Mouse (Mus musculus) regulatory T cell (primary cell): ENCODE measurements around the gene Ssbp3.

Experiments used
- in situ Hi-C: fragments of 300-600 bp; cut with MboI, MseI; formaldehyde crosslinking; loops from one replicate; pipeline ENCODE4 v1.15.1; 2025; ENCODE audit warnings: high pct_unique_total_duplicates

The Ssbp3 gene

DNA sequence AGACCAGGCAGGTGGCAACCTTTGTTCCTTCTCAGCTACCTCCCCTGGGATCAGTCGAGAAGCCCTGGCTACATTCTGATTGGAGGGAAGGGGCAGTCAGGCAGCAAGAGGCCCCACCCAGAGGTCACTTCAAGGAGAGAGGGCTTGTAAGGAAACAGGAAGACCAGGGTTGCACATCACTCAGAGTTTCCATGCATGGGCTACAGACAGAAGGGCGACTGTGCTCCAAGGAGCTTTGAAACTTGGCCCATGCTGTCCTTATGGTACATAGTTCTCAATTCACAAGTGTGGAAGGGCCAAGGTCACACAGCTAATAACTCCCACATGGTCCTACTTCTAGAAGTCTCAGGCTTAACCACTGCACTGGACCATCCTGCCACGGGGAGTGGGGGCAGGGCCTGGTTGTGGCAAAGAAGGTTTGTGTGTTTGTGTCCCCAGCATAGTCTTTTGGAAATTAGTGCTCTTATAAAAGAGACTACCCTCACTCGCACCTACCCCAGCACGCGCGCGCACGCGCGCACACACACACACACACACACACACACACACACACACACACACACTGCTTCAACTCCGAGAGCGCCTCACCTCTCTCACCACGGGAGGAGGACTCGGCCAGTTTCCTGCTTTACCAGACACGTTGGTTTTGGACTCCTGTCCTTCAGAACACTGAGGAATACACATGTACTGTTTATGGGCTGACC, 184.1 kb downstream of the Ssbp3 start:
- in situ Hi-C loops = loop anchor here (5.0 kb wide), 1 partner anchor 63 kb away; no protein-coding TSS in a partner anchor

GRCm38 (mm10) chr4:107096043-107096442, 185.5 kb downstream of the Ssbp3 start:
- in situ Hi-C loops = no loop called here

DNA sequence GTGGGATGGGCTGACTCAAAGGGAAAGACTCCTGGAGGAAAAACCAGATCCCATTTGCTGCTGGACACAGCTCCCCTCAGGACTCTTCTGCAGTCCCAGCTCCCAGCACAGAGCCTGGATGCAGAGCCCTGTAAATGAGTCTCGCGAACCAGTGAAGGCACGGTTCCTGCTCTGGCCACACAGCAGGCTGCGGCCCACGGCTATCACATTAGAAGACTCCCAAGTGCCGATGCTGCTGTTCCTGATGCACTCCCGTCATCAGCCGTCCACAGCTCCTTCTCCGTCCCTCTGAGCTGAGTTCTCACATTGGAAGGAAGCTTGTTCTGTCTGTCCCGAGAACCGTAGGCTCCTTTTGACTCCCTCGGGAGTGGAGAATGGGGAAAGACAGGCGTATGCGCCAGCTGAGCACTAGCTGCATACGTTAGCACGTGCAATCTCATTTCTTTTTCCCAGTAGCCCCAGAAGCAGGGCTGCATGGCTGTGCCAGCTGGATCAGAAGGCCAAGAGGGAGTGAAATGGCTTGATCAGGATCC, 186.4 kb downstream of the Ssbp3 start, which contains the start of gene Cdcp2:
Gene Cdcp2, plus strand, starts transcription at position 51 of the 533 bp plus-strand sequence.
- in situ Hi-C loops = no loop called here

GRCm38 (mm10) chr4:107097871-107098270, 187.4 kb downstream of the Ssbp3 start:
- in situ Hi-C loops = no loop called here

DNA sequence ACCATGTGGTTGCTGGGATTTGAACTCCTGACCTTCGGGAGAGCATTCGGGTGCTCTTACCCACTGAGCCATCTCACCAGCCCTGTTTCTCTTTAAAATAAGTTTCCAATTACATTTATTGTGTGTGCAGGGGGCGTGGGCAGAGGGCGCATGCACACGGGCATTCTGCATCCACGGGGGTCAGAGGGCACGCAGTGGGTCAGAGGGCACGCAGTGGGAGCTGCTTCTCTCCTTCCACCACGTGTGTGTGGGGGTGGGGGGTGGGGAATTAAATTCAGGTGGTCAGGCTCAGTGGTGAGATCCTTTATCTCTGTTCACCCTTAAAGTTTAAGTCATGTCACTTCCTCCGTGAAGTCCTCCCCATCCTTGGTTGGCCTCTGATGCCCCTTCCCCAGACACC, 187.9 kb downstream of the Ssbp3 start:
- in situ Hi-C loops = no loop called here

GRCm38 (mm10) chr4:107098791-107099525, 188.5 kb downstream of the Ssbp3 start:
- in situ Hi-C loops = no loop called here
